In the genomic region with DNA sequence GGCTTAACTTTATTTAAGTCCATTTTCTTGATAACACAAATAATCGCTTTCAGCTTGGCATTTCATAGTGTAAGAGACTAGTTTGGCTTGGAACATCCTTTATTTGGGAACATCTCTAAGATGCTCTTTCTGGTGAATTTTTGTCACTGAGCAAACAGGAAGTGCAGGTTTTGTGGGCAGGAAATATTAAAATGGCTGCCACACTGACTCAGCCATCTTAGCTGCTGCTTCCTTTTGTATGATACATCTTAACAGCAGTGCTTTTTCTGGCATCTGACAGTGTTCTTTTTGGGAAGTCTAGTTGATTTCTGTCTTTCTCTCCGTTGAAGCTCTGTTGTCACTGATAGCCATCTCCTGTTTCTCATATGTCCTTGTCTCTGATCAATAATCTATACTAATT, we compare ENCODE assay signal across 32 mouse cellular contexts.
"Had no signal": no experiment of that assay in that cellular context is flagged by ENCODE, and none has a peak within 500 bp of the region (broad histone marks: within the 10 kb centered on the region; RNA-seq: fewer than 3 reads in every experiment).

No protein-coding gene starts in this region.

- H3K4me3 ChIP-seq: limb, embryonic 10.5 days; limb, embryonic 12.5 days; limb, embryonic 13.5 days; limb, embryonic 15.5 days; liver, embryonic 12.5 days; liver, embryonic 13.5 days; liver, embryonic 15.5 days; lung, embryonic 15.5 days; megakaryocyte, embryonic 14.5 days; midbrain, embryonic 10.5 days; midbrain, embryonic 12.5 days; midbrain, embryonic 13.5 days; midbrain, embryonic 15.5 days; myocyte; neural tube, embryonic 12.5 days had no signal

- H3K9ac ChIP-seq: limb, embryonic 12.5 days; limb, embryonic 13.5 days; limb, embryonic 15.5 days; liver, embryonic 12.5 days; liver, embryonic 13.5 days; liver, embryonic 14.5 days; liver, embryonic 15.5 days; liver, postnatal 0 days; lung, embryonic 14.5 days; lung, embryonic 15.5 days; midbrain, embryonic 12.5 days; midbrain, embryonic 13.5 days; midbrain, embryonic 15.5 days; neural tube, embryonic 12.5 days had no signal

- DNase-seq: left cerebral cortex, postnatal 4 days; liver; liver, embryonic 13.5 days; liver, postnatal 0 days; lung, adult 18-20 months; lung, adult 2 months; lung, embryonic 14.5 days; lung, postnatal 10 days; lung, postnatal 14 days; lung, postnatal 36 days; lung, postnatal 4 days; midbrain, embryonic 14.5 days had no signal

- H3K27ac ChIP-seq: limb, embryonic 10.5 days; limb, embryonic 12.5 days; limb, embryonic 13.5 days; limb, embryonic 15.5 days; liver, embryonic 12.5 days; liver, embryonic 13.5 days; liver, embryonic 14.5 days; liver, embryonic 15.5 days; lung, embryonic 15.5 days; macrophage; midbrain, embryonic 10.5 days; midbrain, embryonic 12.5 days; midbrain, embryonic 13.5 days; midbrain, embryonic 15.5 days; neural tube, embryonic 12.5 days had no signal

- H3K4me1 ChIP-seq: liver, embryonic 12.5 days; liver, embryonic 13.5 days; liver, embryonic 15.5 days had no signal

- H3K9me3 ChIP-seq: limb, embryonic 10.5 days; limb, embryonic 12.5 days; limb, embryonic 13.5 days; limb, embryonic 15.5 days; liver, embryonic 12.5 days; liver, embryonic 13.5 days; liver, embryonic 15.5 days; lung, embryonic 15.5 days; megakaryocyte, embryonic 14.5 days; midbrain, embryonic 10.5 days; midbrain, embryonic 12.5 days; midbrain, embryonic 13.5 days; midbrain, embryonic 15.5 days; neural tube, embryonic 12.5 days had no signal

- H3K27me3 ChIP-seq: limb, embryonic 12.5 days; limb, embryonic 13.5 days; limb, embryonic 15.5 days; liver, embryonic 12.5 days; liver, embryonic 13.5 days; liver, embryonic 15.5 days; lung, embryonic 15.5 days; megakaryocyte, embryonic 14.5 days; midbrain, embryonic 12.5 days; midbrain, embryonic 13.5 days; midbrain, embryonic 15.5 days; neural tube, embryonic 12.5 days had no signal

- H3K4me2 ChIP-seq: limb, embryonic 12.5 days; limb, embryonic 13.5 days; limb, embryonic 15.5 days; liver, embryonic 11.5 days; liver, embryonic 12.5 days; liver, embryonic 13.5 days; liver, embryonic 15.5 days; lung, embryonic 14.5 days; lung, embryonic 15.5 days; midbrain, embryonic 11.5 days; midbrain, embryonic 12.5 days; midbrain, embryonic 13.5 days; midbrain, embryonic 15.5 days; neural tube, embryonic 12.5 days had no signal

- ATAC-seq: liver, embryonic 12.5 days; liver, postnatal 0 days; lung, postnatal 0 days; midbrain, embryonic 13.5 days; midbrain, embryonic 15.5 days; midbrain, embryonic 16.5 days had no signal

- H3K36me3 ChIP-seq: limb, embryonic 10.5 days; limb, embryonic 12.5 days; limb, embryonic 13.5 days; limb, embryonic 15.5 days; liver, embryonic 12.5 days; liver, embryonic 13.5 days; liver, embryonic 15.5 days; lung, embryonic 15.5 days; midbrain, embryonic 10.5 days; midbrain, embryonic 12.5 days; midbrain, embryonic 13.5 days; midbrain, embryonic 15.5 days; neural tube, embryonic 12.5 days had no signal
